Mouse (Mus musculus) lung, postnatal 0 days (tissue): ENCODE results near the gene Gm49333. TPM values are rescaled to one million over a fixed set of nuclear protein-coding genes. Genes with fewer than 3 reads are reported as not detected.
A peak's percentile ranks its signal among the peaks of the same experiment; 100 is the strongest.

ENCODE experiments used
- ATAC-seq: fragments of 200-750 bp; cut with Nextera tagmentation; 2 replicates; pipeline ENCODE4 v1.8.0; 2017; ENCODE audit warnings: moderate library complexity
- DNase-seq: peaks from one replicate; pipeline ENCODE4 v3.0.0-alpha.2; 2016; ENCODE audit warnings: low spot score
- H3K27ac ChIP-seq: fragments of 300-500 bp; sonication (generic); 2 replicates; pipeline ENCODE4 v1.5.1; 2014; ENCODE audit warnings: antibody characterized with exemption, mild to moderate bottlenecking, low read length, mixed read lengths
- H3K27me3 ChIP-seq: fragments of 300-500 bp; sonication (generic); replicated peaks from 2 replicates; pipeline ENCODE4 v1.6.1; 2014; ENCODE audit warnings: low read length, mixed read lengths; ENCODE audit not compliant: insufficient read depth
- H3K36me3 ChIP-seq: fragments of 300-500 bp; sonication (generic); 2 replicates; pipeline ENCODE4 v1.6.1; 2014; ENCODE audit warnings: low read length, mixed read lengths; ENCODE audit not compliant: insufficient read depth
- H3K4me1 ChIP-seq: fragments of 300-500 bp; sonication (generic); 2 replicates; pipeline ENCODE4 v1.6.1; 2014; ENCODE audit warnings: antibody characterized with exemption, low read depth, low read length, mixed read lengths; ENCODE audit not compliant: insufficient read depth
- H3K4me2 ChIP-seq: fragments of 300-500 bp; sonication (generic); replicated peaks from 2 replicates; pipeline ENCODE4 v1.6.1; 2014; ENCODE audit warnings: low read depth, mild to moderate bottlenecking, low read length, moderate library complexity, mixed read lengths
- H3K4me3 ChIP-seq: fragments of 300-500 bp; sonication (generic); 2 replicates; pipeline ENCODE4 v1.5.1; 2014; ENCODE audit warnings: low read depth, low read length
- H3K9ac ChIP-seq: fragments of 300-500 bp; sonication (generic); replicated peaks from 2 replicates; pipeline ENCODE4 v1.6.1; 2014; ENCODE audit warnings: low read depth, mild to moderate bottlenecking
- H3K9me3 ChIP-seq: fragments of 300-500 bp; sonication (generic); 2 replicates; pipeline ENCODE4 v1.6.1; 2016; ENCODE audit warnings: low read length, mixed read lengths
- CTCF ChIP-seq: IDR thresholded peaks from 2 replicates; pipeline ENCODE4 v1.5.1; 2016; ENCODE audit warnings: antibody characterized with exemption, mild to moderate bottlenecking
- EP300 ChIP-seq: IDR thresholded peaks from 2 replicates; pipeline ENCODE4 v1.6.1; 2016; ENCODE audit warnings: antibody characterized with exemption, mild to moderate bottlenecking, control low read depth
- WGBS: fragments of 180-500 bp; shearing (Covaris S2); extraction: QIAGEN DNeasy Blood & Tissue Kit; methylation state at CpG from one replicate; pipeline ENCODE4 v1.1.7; 2014; 5-methylcytosine and 5-hydroxymethylcytosine counted together
- polyA plus RNA-seq: library from polyadenylated mRNA; unstranded; fragments of >200 nt; fragmentation: Nextera tagmentation; extraction: Ambion mirVana; gene quantifications from 2 replicates; pipeline ENCODE4 v1.2.1, GENCODE M21; 2015

The Gm49333 gene
- polyA plus RNA-seq, 1 experiment from 2014 or later: 0.08 TPM

GRCm38 (mm10) chr16:20610501-20611356, 681 bp upstream of the Gm49333 start:
- peak overlapping the region; percentile 65 for H3K27ac ChIP-seq
- peak overlapping the region; percentile 82 for H3K4me2 ChIP-seq
- WGBS: under 1% methylated on average over 28 of the region's 28 CpGs
- TF ChIP-seq EP300 (no peak), CTCF (no peak)
- H3K27me3 ChIP-seq: no peaks in the 10 kb centered on the region
- DNase-seq: peak; percentile 85
- H3K4me1 ChIP-seq: no peaks in the 10 kb centered on the region; the same call in 1 of the 2 replicates
- ATAC-seq: peak; percentile 66
- 0 out of 2 replicates have a peak, but pooled peaks cover 7% of the 10 kb centered on the region for H3K36me3 ChIP-seq
- H3K9ac ChIP-seq: peak overlapping the region; percentile 50
- no peaks in the 10 kb centered on the region for H3K9me3 ChIP-seq
- H3K4me3 ChIP-seq: peak overlapping the region; percentile 59

DNA sequence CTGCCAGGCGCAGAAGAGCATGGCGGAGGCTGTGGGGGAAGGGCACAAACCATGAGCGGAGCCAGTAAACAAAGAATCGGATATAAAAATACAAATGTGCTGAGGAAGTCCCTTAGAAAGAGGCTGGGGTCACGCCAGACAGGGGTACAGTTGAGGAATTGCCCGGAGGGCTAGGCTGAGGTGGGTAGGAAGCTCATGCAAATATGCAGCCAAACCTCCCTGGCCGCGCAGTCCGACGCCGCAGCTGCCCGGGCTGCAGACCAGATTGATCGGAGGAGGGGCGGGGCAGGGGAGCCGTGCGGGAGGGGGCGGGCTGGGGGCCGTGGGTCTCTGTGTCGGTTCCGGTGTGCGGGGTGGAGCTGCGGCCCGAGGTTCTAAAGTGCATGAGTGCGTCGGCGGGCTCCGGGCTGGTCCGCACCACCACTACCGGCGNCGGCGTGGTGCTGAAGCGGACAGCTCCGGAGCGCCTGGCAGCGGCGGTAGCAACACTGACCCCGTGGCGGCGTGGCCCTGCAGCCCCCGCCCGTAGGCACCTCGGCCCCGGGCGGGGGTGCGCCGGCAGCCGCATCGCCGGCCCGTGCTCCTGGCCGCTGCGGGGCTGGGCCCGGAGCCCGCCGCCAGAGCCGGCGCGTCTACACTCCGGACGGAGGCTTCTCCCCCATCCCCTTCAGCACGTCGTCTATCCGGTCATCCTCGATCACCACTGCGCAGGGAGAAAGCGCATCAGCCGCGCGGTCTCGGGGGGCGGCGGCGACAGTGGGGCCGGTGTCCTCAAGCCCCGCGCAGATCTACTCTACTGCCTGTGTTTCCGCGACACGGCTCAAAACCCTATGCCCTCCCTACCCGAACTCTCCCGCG, 8.4 kb downstream of the Gm49333 start:
- Histone ChIP-seq H3K27ac (no peak overlapping the region), H3K9me3 (no peaks in the 10 kb centered on the region), H3K36me3 (no peaks in the 10 kb centered on the region), H3K4me2 (peak overlapping the region; percentile 55), H3K9ac (no peak overlapping the region), H3K27me3 (peaks cover 20% of the 10 kb centered on the region), H3K4me1 (peaks cover 7% of the 10 kb centered on the region; the same call in 1 of the 2 replicates), H3K4me3 (peak overlapping the region; percentile 59)
- TF ChIP-seq CTCF (no peak), EP300 (no peak)
- DNase-seq (peak; percentile 53), ATAC-seq (peak; percentile 75)
- WGBS: 4% methylated on average over 46 of the region's 83 CpGs

GRCm38 (mm10) chr16:20620399-20620735, 9.0 kb downstream of the Gm49333 start:
- Histone ChIP-seq H3K9me3 (no peaks in the 10 kb centered on the region), H3K27me3 (peaks cover 20% of the 10 kb centered on the region), H3K4me2 (peak overlapping the region; percentile 98), H3K9ac (no peak overlapping the region), H3K36me3 (no peaks in the 10 kb centered on the region), H3K27ac (no peak overlapping the region), H3K4me1 (peaks cover 7% of the 10 kb centered on the region; the same call in 1 of the 2 replicates), H3K4me3 (peak overlapping the region; percentile 59)
- ATAC-seq: no peak
- WGBS: 0% methylated on average over 9 of the region's 9 CpGs
- no peak for TF ChIP-seq EP300
- TF ChIP-seq CTCF: no peak
- DNase-seq: no peak

DNA sequence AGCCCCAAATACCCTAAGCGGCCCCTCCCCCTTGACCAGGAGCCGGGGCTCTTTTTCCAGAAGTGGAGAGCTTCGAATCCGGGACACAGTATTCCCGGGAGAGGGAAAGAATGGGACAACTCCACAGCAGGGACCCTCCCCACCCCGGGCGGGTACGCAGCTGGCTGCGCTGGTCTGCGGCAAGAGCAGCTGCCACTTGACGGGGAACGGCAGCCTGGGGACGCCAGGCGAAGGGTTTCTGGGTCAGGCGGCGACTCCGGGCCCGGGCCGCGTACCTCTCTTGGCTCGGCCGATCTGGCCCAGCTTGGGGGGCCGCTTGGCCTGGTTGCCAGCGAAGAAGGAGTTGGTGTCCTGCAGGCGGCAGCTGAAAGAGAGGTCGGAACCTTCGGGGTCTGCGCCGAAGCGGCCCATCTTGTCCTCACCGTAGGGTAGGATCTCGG, 9.4 kb downstream of the Gm49333 start:
- DNase-seq (no peak), ATAC-seq (peak; percentile 2; the same call in 1 of the 2 replicates)
- Histone ChIP-seq H3K36me3 (no peaks in the 10 kb centered on the region), H3K27me3 (peaks cover 20% of the 10 kb centered on the region), H3K9me3 (no peaks in the 10 kb centered on the region), H3K4me3 (peak overlapping the region; percentile 59), H3K4me2 (peak overlapping the region; percentile 98), H3K9ac (no peak overlapping the region), H3K27ac (no peak overlapping the region), H3K4me1 (peaks cover 7% of the 10 kb centered on the region; the same call in 1 of the 2 replicates)
- no peak for TF ChIP-seq CTCF
- TF ChIP-seq EP300: no peak
- under 1% methylated on average over 29 of the region's 32 CpGs for WGBS

- TF ChIP-seq CTCF (no peak), EP300 (no peak)
- H3K27me3 ChIP-seq: peaks cover 20% of the 10 kb centered on the region
- H3K36me3 ChIP-seq: no peaks in the 10 kb centered on the region
- under 1% methylated on average over 61 of the region's 92 CpGs for WGBS
- DNase-seq: peak; percentile 60
- no peak within 1 kb of the TSS for H3K27ac ChIP-seq
- H3K4me1 ChIP-seq: peaks cover 7% of the 10 kb centered on the region; the same call in 1 of the 2 replicates
- peak within 1 kb of the TSS; percentile 59 for H3K4me3 ChIP-seq
- H3K9ac ChIP-seq: no peak within 1 kb of the TSS
- peak; percentile 65 for ATAC-seq
- H3K9me3 ChIP-seq: no peaks in the 10 kb centered on the region
- peak within 1 kb of the TSS; percentile 98 for H3K4me2 ChIP-seq
Measured at GRCm38 (mm10) chr16:20621191-20621990, 10.0 kb downstream of the Gm49333 start, which contains the start of gene Camk2n2. Gene Camk2n2 (minus strand): TSS chr16:20621287.
